Mouse (Mus musculus) frontal cortex, postnatal 14 days (tissue): Measurements from ENCODE around the gene Sdha.

ENCODE experiments used
- DNase-seq, 2 experiments: peaks; one replicate each; pipeline ENCODE4 v3.0.0; 2022; ENCODE audit warnings: low spot score in 2 of 2

Sdha gene

DNA sequence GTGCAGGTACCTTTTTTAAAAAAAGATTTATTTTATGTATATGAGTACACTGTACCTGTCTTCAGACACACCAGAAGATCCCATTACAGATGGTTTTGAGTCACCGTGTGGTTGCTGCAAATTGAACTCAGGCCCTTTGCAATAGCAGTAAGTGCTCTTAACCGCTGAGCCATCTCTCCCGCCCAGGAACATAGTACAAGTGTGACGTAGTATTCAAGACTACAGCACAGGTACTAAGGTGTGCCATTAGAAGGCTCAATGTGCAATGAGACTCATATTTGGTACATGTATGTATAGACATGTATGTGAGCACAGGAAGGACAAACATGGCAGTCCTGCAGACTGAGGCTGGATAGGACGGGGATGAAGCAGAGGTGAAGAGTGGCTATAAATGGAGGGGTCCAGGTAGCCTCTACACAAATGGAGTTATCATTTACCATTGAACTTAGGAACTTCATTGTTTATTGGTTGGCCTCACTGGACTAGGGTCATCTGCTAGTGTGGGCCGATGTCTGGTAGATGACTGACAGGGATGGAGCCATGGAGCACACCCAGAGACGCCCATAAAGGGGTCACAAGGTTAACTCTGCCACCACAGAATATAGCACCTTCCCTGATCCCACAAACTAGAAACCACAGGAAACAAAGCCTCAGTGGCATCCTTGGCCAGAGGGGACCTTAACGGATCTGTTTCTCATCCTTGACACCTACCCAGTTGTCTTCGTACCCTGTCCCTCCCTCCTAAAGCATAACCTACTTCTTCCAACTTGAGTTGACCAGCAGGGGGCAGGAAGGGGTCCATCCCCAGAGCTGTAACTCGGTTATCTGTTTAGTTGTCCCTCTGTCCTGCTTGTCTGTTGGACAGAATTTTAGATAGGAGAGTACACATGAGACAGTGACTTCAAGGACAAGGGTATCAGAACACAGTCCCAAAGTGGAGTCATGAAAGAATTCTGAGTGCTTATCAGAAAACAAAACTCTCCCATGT, 47.7 kb downstream of the Sdha start:
- no peak for DNase-seq

DNA sequence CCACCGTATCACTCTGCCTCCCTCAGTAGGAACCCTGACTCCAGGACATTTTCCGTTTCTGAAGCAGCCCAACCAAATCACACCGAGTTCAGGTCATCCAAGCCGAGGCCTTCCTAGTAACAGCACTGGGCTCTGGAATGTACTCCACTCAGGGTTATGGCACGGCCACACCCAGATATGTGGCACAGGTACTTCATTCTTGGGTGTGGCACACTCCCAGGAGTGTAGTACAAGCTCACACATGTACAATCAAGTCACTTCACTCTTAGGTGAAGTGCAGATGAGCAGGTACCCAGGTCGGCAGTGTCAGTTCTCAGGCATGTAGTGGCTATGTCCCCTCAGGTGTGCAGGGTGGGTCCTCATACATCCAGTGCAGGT, 48.5 kb downstream of the Sdha start:
- DNase-seq: no peak

DNA sequence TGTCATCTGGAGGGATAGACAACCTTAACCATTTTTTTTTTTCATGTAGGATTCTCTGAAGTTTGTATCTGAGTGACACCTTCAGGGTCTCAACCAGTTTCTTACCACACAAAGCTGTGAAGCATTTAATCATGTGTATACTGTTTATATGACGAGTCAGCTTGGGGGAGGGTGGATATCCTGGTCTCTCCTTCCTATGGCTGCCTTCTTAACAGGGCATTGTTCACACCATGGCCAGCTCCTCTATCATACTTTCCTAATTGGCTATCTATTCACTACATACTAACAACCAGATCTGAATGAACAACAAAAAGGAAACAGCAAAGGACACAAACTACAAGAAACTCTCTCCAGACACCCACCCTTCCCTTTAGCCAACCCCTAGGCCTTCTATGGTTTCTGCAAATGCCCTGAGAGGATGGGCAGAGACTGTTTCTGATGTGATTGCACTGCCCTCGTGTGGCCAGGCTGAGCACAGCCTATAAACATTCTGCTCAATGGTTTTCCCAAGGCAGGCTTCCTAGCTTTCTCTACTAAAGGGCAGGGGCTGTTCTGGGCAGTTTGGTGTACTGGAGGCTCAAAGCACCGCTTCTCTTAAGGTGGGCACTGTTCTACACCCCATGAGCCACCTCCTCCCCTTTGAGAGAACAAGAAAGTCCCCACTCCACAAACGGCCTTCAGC, 49.0 kb downstream of the Sdha start:
- DNase-seq: peak; percentile 42 to 77

DNA sequence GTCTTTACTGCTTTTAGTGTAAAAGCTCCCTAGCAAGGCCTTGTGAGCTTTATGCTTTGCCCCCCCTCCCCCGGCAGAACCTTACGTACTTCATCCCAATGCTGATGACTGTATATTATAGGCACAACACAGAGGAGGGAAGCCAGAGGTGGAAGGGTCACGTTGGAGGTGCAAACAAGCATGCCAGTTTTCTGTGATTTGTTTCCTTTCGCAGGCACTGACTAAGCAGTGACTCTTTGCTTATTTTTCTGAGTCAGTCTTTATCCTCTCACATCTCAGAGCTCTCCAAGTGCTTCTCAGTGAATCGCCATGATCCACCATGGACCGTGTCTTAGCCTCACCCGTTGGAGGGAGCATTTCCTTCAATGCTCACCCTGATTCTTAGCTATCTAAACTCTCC, 53.7 kb downstream of the Sdha start:
- no peak for DNase-seq

DNA sequence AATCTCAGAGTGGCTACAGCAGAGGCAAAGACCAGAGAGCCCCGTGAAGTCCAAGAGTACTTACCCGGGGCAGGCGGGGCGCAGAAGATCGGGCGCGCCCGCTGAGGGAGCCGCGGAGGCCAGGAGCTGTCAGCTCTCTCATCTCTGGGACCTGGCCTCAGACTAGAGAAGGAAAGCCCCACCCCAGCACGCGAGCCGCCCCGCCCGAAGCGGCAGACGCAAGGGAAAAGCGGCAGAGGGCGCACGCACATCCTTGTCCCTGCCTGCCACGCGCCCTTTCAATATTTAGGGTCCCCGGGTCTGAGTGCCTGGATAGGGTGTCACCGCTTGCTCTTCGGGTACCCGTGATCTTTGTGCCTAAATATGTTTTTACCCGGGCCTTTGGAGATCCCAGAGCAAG, 57.9 kb downstream of the Sdha start, which contains the start of gene Ahrr:
Gene Ahrr, minus strand, starts transcription at position 165 of the 400 bp plus-strand sequence.
- peak in 1 of 2 experiments; percentile 19 for DNase-seq

DNA sequence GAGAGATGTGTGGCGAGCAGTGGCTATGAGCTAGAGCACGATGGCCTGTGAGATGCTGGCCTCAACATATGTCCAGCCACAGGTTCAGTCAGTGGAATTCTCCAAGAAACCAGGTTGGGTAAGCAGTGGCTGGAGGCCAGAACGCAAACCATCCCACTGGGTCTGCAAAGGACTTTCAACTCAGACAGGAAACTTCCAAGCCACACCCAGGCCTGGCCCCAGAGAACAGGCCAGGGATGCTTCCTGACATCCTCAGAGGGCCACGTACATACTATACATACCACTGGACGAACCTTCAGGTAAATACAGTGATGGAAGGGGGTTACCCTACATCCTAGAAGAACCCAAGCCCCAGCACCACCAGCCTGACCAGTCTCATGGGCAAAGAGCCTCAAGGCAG, 60.4 kb downstream of the Sdha start:
- DNase-seq: no peak

DNA sequence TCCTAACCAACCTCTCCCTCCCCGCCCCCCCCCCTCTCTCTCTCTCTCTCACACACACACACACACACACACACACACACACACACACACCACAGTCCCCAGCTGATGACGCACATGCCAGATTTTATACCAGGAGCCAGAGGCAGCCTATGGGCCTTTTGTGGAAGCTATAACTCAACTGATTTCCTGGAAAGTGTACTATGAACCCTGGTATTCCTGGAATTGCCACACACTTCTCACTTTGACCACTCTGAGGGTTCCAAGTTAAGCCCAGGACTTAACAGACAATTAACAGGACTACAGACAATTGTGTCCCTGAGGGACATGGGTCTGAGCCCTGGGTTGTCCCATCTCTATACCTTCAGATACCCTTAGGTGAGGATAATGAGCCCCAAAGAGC, 67.8 kb downstream of the Sdha start:
- no peak for DNase-seq

DNA sequence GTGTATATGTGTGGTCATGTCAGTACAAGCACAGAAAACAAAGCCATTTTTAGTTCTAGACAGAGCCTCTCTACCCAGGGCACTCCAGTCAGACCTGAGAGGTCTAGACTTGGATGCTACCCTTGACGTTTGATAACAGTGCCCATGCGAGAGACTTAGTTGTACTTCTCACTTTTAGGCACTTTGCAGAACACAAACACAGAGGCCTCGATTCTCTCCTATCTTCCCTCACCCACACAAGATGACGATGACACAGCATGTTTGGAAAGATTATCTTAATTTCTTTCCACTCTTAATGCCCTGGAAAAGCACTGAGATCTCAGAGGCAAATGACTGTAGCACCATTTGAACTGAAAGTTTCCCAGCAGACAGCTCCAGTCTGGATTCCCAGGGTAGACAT, 74.4 kb downstream of the Sdha start:
- no peak for DNase-seq
